Mouse (Mus musculus): Measurements from ENCODE around the gene Cyp26b1. TPM values are rescaled to one million over a fixed set of nuclear protein-coding genes. Genes with fewer than 3 reads are reported as not detected.

The Cyp26b1 gene
- polyA plus RNA-seq, 3 experiments from 2014 or later: 0.63 to 0.74 TPM; not detected in 1

GRCm38 (mm10) chr6:84561171-84561570, 32.5 kb downstream of the Cyp26b1 start:
- ATAC-seq: no peak

- ATAC-seq: no peak
Observed at GRCm38 (mm10) chr6:84549852-84550437, 43.8 kb downstream of the Cyp26b1 start.

- ATAC-seq: no peak
Observed at GRCm38 (mm10) chr6:84545428-84545827, 48.3 kb downstream of the Cyp26b1 start.

GRCm38 (mm10) chr6:84544359-84544758, 49.3 kb downstream of the Cyp26b1 start:
- no peak for ATAC-seq

GRCm38 (mm10) chr6:84543516-84543915, 50.2 kb downstream of the Cyp26b1 start:
- ATAC-seq: no peak

GRCm38 (mm10) chr6:84539924-84540323, 53.8 kb downstream of the Cyp26b1 start:
- no peak for ATAC-seq

- ATAC-seq: no peak
Observed at GRCm38 (mm10) chr6:84538681-84539080, 55.0 kb downstream of the Cyp26b1 start.

GRCm38 (mm10) chr6:84537611-84538197, 56.0 kb downstream of the Cyp26b1 start:
- no peak for ATAC-seq

- no peak for ATAC-seq
Observed at GRCm38 (mm10) chr6:84534944-84535343, 58.8 kb downstream of the Cyp26b1 start.

GRCm38 (mm10) chr6:84529912-84530311, 63.8 kb downstream of the Cyp26b1 start:
- no peak for ATAC-seq

- ATAC-seq: no peak
Observed at GRCm38 (mm10) chr6:84524901-84525601, 68.7 kb downstream of the Cyp26b1 start.

All from inflammation-experienced regulatory T-cells, adult 6 months (primary cell).